Mouse (Mus musculus): ENCODE data around the gene 2210016F16Rik.
"Not testable (repeated sequence)": the region's sequence is repeated elsewhere in the genome, so short reads cannot be mapped to it uniquely, and the experiment has no call there.

Gene 2210016F16Rik

DNA sequence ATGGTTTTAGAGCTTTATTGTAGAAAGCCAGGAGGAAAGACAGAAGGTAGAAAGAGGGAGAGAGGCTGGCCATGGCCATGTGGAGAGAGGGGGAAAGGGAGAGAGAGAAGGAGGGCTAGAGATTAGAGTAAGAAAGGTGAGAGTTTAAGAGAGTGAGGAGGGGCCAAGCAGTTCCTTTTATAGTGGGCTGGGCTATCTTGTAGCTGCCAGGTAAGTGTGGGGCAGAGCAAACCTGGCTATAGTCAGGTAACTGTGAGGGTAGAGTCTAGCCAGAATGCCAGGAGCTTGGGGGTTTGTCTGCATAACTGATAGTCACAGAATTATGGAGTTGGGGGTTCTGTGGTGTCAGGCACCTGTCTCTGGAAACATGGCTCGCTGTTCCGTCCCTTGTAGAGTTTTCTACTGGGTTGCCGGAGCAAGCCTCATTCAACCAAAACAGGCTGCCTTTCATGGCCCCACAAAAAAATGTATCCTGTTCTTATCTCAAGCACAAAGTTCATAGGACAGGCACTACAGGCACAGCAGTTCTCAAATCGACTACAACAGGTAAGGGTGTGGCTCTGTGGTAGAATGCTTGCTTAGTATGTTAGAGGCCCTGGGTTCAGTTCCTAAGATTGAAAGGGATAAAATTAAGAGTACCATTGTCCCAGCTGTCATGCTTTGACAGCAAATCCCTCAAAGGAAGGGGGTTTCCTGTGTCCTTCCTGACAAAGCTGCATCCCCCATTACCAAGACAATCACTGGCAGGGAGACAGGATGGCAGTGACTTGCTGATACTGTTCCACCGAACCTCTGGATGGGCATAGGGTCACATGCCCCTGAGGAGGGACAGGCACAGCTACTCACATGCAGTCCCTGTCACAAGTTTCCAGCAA, 12.5 kb downstream of the 2210016F16Rik start:
- DNase-seq = no peak

DNA sequence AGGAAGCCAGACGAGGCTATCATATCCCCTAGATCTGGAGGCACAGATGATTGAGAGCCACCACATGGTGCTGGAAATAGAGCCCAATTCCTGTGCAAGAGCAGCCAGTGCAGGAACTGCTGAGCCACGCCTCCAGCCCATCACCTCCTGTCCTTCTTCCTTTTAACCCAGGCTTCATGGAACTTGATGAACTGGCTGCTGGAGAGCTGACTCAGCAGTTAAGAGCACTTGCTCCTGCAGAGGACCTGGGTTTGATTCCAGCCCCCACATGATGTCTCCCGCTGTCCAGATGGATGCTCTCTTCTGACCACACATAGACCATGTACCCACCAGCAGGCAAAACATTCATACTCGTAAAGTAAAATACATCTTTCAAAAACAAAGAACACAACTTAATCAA, 16.2 kb downstream of the 2210016F16Rik start:
- DNase-seq = no peak

DNA sequence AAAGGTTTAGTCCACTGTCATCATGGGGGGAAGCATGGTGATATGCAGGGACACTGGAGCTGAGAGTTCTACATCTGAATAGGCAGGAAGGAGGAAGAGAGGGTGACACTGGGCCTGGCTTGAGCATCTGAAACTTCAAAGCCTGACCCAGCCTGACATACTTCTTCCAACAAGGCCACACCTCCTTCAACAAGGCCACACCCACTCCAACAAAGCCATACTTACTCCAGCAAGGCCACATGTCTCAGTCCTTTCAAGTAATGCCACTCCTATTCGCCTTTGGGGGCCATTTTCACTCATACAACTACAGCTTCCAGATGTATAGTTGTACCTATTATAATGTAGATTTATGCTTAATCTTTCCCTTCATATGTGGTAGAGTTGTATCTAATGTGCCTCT, 17.4 kb downstream of the 2210016F16Rik start:
- no peak for DNase-seq

DNA sequence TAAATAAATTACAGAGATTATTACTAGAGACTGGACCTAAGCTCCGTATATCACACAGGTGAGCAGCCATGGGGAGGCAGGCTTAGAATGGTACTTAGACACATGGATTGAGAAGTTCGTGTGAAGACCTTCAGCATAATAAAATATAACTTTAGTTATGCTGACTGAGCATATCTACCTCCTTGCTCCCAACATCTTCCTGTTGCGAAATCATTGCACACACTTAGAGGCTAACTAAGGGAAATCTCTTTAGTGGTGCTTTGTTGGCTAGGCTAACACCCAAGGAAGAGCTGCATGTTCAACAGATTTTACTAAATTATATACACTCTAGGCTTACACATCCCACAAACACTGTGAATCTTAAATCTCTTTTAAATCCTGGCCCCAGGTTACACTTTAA, 18.7 kb downstream of the 2210016F16Rik start:
- no peak for DNase-seq

DNA sequence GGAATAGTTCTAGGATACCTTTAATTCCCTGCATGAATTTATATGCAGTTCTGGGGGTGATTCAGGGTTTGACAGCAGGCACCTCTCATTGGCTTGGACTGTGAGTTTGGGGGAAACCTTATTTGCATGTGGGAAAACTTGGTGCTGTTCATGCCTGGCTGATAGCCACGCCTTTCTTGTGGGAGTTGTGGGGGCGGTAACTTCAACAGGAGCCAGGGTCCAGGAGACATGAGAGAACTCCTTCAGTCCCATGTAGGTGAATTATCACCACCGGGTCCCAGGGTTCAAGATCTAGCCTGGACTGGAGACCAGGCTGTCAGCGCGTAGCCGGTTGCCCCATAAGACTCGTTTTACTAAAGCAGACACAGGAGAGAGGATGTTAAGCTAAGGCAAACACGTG, 19.8 kb downstream of the 2210016F16Rik start:
- DNase-seq = not testable (repeated sequence)

DNA sequence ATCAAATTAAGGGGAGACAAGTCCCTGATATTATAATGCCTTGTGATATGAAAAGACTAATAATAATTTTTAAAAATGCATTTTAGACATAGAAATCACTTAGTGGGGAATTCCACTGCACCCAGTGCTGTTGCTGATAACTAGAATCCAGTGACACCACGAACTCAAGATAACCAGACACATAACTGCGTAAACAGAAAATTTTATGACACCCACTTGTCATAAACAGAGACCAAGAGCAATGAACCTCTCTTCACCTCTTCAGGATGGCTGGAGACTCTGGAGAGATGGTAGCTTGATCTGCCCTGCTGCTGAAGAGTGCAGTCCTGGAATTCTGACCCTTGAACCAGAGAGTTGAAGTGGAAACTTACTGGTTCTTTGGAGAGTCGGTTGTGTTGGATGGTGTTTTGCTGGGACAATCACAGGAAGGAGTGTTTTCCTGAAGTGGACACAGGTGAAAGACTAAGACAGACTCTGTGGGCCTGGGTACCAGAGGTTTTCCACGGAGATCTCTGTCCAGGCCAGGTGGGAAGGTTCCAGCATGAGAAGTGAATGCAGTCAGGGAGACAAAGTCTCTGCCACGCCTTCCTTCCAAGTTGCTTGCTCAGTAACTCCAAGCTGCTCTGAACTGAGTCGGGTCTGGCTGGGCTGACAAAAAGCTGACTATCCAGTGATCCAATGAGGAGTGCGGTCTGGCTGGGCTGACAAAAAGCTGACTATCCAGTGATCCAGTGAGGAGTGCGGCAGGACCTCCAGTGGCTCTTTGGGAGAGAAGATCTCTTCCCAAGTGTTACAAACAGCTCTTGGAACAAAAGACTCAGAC, 20.5 kb downstream of the 2210016F16Rik start:
- no peak for DNase-seq

DNA sequence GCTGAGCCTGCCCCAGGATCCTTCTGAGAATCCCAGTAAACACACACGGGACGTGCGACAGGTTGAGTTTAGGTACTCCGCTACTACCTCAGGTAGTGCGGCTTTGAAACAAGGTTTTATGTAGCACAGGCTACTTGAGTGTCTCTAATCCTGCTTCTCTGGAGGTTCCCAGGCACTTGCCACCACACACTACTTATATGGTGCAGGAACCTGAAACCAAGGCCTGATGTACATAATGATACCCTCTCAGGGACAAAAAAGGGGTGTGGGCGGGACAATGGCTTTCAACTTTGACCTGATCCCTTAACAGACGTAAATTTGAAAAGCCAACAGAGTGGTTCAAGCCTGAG, 25.7 kb downstream of the 2210016F16Rik start:
- DNase-seq = no peak

DNA sequence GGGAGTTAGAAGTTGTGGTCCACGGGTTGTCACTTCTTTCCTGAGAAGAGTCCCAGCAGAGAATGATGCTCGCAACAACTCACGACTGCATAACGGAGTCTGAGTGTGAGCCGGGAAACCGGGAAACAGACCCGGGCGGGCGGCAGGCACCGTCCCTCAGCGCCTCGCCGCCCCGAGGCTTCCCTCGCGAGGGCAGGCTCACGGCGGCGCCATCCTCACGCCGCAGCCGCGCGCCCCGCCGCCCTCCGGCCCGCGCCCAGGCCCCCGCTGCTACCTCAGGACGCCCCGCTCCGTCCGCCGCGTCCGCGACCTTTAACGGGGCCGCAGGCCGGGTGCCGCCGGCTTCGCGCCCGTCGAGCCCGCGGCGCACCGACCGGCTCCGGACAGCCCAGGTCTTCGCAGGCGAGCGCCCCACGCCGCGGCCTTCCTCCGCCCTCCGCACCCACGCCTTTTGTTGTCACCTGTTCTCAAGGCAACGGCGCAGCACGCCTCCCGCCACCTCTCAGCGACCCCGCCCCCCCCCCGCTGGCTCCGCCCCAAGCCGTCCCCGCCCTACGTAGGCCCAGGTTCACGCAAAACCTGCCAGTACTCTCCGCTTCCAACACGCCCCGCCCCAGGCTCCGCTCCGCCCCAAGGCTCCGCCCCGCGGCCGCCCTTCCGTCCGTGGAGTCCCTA, 26.3 kb downstream of the 2210016F16Rik start, which contains the start of gene Kif27:
TSS of gene Kif27 (minus strand) at position 494 of the 675 bp plus-strand sequence.
- DNase-seq = peak; percentile 93

DNA sequence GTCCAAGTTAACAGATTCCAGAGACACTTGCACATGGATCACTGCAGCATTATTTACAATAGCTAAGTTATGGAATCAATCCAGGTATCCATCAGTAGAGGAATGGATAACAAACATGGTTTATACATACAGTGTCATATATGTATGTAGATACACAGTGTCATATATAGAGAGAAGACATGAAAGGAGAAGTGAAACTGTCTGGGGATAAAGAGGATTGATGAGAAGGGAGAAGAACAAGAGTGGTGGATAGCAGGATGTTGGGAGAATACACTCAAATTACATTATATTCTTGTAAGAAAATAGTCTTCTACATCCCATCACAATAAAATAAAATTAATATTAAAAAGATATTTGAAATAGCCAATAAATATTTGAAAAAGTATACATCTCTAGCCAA, 32.0 kb downstream of the 2210016F16Rik start:
- no peak for DNase-seq

DNA sequence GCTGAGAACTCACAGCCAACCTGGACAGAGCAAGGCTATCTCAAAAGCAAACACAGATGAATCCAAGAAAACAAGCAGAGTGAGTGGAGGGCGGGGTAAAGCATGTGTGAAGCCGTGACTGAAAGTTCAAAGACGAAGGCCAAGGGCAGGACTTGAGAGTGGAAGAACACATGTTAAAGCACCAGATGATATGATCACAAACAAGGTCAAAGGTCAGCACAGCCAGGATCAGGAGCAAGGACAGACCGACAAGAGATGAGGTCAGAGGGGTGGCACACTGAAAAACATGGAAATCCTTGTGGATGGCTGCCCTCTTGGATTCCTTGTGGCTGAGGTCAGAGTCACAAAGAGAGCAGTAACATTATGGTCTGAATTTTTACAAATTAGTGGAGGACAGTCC, 34.4 kb downstream of the 2210016F16Rik start:
- no peak for DNase-seq

DNA sequence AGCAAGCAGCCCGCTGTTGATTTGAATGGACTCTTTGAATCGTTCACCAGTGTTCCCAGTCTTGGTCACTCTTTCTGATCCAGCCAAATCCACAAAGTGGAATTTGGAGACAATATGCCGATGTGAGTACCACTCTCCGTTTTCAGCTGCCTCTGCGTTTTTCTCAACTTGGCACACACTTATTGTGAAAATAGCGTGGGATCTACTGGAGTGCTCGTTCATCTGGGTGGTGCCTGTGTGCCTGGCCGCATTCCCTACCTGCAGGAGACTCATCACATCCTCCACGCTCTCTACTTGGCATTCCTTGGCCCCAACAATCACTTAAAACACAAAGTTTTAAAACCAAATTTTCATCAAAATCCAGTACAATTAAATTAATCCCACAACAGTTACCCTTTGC, 40.5 kb downstream of the 2210016F16Rik start:
- DNase-seq = no peak

DNA sequence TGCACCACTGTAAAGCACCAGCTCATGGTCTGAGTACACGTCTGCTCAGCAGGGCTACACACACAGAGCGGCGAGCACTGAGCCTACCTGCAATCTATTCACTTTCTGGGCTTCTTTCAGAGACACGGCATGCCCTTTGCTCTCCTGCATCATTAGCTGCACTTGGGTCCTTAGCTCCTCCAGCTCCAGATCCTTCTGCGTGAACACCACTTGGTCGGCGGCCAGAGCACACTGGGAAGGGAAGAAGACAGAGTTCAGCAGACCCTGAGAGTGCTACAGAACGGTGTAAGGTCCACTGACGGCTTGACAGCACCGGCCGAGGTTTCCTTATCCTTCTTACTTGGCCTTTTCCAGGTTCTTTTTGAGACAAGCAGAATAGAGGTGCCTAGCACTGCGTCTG, 47.6 kb downstream of the 2210016F16Rik start:
- DNase-seq = no peak

DNA sequence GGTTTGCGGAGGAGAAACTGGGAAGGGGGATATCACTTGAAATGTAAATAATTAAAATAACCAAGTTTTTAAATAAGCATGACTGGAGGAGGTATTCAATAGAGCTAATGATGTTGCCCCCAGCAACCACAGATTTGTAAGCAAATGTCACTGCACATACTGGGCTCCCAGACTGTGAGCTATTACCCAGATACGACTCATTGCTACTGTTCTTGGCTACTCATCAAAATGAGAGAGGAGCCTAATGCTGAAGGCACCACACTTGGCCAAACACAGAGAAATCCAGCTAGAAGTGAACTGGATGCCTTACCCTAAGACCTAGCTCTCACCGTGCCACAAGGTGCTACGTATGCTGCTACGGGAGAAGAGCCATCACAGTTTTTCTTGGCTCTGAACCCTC, 50.9 kb downstream of the 2210016F16Rik start:
- no peak for DNase-seq

Data from embryo, embryonic 11 days (tissue).